Mouse (Mus musculus) limb, embryonic 13.5 days (tissue): Measurements from ENCODE around the gene Clasp1. TPM values are rescaled to one million over a fixed set of nuclear protein-coding genes. Genes with fewer than 3 reads are reported as not detected.
A peak's percentile ranks its signal among the peaks of the same experiment; 100 is the strongest.
"Not testable (repeated sequence)": the region's sequence is repeated elsewhere in the genome, so short reads cannot be mapped to it uniquely, and the experiment has no call there.

Experiments used
- ATAC-seq: fragments of 200-750 bp; cut with Nextera tagmentation; 2 replicates; pipeline ENCODE4 v1.8.0; 2017; ENCODE audit warnings: low read depth, moderate number of reproducible peaks, moderate TSS enrichment; ENCODE audit not compliant: low FRiP score
- H3K27ac ChIP-seq: fragments of 300-500 bp; sonication (generic); 2 replicates; pipeline ENCODE4 v1.5.1; 2015; ENCODE audit warnings: inconsistent platforms, mild to moderate bottlenecking, moderate library complexity
- H3K27me3 ChIP-seq: fragments of 300-500 bp; sonication (generic); 2 replicates; pipeline ENCODE4 v1.6.1; 2015; ENCODE audit warnings: mild to moderate bottlenecking, inconsistent platforms
- H3K36me3 ChIP-seq: fragments of 300-500 bp; sonication (generic); 2 replicates; pipeline ENCODE4 v1.6.1; 2015; ENCODE audit warnings: inconsistent platforms, mild to moderate bottlenecking, moderate library complexity
- H3K4me1 ChIP-seq: fragments of 300-500 bp; sonication (generic); 2 replicates; pipeline ENCODE4 v1.6.1; 2015; ENCODE audit warnings: inconsistent platforms
- H3K4me2 ChIP-seq: fragments of 300-500 bp; sonication (generic); replicated peaks from 2 replicates; pipeline ENCODE4 v1.6.1; 2015; ENCODE audit warnings: inconsistent platforms, mild to moderate bottlenecking, moderate library complexity
- H3K4me3 ChIP-seq: fragments of 300-500 bp; sonication (generic); 2 replicates; pipeline ENCODE4 v1.5.1; 2015; ENCODE audit warnings: moderate library complexity, mild to moderate bottlenecking, inconsistent platforms
- H3K9ac ChIP-seq: fragments of 300-500 bp; sonication (generic); 2 replicates; pipeline ENCODE4 v1.6.1; 2015; ENCODE audit warnings: mild to moderate bottlenecking, inconsistent platforms
- H3K9me3 ChIP-seq: fragments of 300-500 bp; sonication (generic); 2 replicates; pipeline ENCODE4 v1.6.1; 2016; ENCODE audit warnings: inconsistent platforms
- WGBS: fragments of 180-500 bp; shearing (Covaris S2); methylation state at CpG from one replicate; pipeline ENCODE4 v1.1.7; 2015; 5-methylcytosine and 5-hydroxymethylcytosine counted together
- polyA plus RNA-seq: library from polyadenylated mRNA; unstranded; fragments of >200 nt; fragmentation: Nextera tagmentation; extraction: Ambion mirVana; gene quantifications from 2 replicates; pipeline ENCODE4 v1.2.1, GENCODE M21; 2015

Clasp1 gene
- polyA plus RNA-seq, 1 experiment from 2014 or later, result 66.3 TPM

DNA sequence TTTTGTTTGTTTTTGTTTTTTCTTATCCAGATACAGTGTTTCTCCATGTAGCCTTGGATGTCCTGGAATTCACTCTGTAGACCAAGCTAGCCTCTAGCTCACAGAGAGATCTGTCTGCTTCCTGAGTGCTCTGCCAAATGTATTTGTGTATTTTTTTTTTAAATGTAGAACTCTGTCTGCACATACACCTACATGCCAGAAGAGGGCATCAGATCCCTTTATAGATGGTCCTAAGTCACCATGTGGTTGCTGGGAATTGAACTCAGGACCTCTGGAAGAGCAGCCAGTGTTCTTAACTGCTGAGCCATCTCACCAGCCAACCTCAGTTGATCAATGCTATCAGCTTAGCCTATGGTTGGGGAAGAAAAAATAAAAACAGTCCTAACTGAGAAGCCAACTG is 175.7 kb downstream of the Clasp1 start:
- Histone ChIP-seq H3K4me3 (no peak overlapping the region), H3K27me3 (no peaks in the 10 kb centered on the region), H3K27ac (no peak overlapping the region), H3K4me1 (no peaks in the 10 kb centered on the region), H3K36me3 (peaks cover 92% of the 10 kb centered on the region), H3K9ac (no peak overlapping the region), H3K4me2 (no peak overlapping the region), H3K9me3 (no peaks in the 10 kb centered on the region)
- ATAC-seq, result no peak

DNA sequence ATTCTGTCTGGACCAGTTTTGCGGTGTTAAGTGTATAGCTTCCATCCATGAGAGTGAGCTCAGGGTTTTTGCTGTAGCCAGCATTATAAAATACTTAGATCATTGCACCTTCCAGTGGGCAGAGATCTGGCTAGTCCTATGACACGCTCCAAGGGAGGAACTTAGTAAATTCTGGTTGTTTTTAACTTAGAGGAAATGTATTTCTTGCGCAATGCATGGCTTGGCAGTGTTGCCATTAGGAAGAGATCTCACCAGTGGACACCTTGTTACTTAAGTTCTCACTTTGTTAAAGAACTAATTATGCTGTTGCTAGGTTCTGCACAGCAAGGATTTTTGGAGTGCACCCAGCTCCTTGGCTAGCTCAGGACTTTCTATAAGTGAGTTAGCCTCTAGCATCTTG is 178.8 kb downstream of the Clasp1 start:
- WGBS, result 96% methylated on average over 3 of the region's 3 CpGs
- Histone ChIP-seq H3K4me2 (no peak overlapping the region), H3K4me3 (no peak overlapping the region), H3K27me3 (no peaks in the 10 kb centered on the region), H3K36me3 (peaks cover 93% of the 10 kb centered on the region), H3K4me1 (no peaks in the 10 kb centered on the region), H3K9me3 (no peaks in the 10 kb centered on the region), H3K9ac (no peak overlapping the region), H3K27ac (no peak overlapping the region)
- ATAC-seq, result no peak

DNA sequence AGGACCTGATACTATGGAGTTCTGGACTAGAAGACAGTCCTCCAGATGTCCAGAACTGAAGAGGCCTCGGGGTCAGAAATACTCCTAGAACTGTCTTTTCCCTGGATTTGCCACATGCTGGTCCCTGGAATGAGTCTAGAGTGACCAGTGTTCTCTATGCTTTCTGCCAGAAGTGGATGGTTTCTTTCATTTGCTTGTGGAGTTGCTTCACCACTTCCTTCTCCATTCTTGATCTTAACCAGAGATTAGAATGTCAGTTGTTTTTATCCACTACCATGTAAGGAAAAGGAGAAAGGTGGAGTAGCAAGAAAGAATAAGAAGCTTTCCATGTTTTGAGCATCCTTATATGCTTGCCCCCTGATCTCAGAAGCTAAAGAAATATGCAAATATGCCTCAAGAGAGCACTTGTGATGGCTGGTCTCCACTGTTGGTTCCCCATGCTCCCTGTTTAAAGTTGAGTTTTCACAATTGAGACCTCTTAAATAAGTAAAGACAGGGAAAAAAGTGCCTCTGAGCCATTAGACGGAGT is 191.4 kb downstream of the Clasp1 start:
- Histone ChIP-seq H3K27ac (no peak overlapping the region), H3K4me1 (no peaks in the 10 kb centered on the region), H3K36me3 (peaks cover 61% of the 10 kb centered on the region), H3K4me2 (no peak overlapping the region), H3K27me3 (no peaks in the 10 kb centered on the region), H3K9ac (no peak overlapping the region), H3K9me3 (no peaks in the 10 kb centered on the region), H3K4me3 (no peak overlapping the region)
- WGBS, result 94% methylated on average over 2 of the region's 2 CpGs
- no peak for ATAC-seq

DNA sequence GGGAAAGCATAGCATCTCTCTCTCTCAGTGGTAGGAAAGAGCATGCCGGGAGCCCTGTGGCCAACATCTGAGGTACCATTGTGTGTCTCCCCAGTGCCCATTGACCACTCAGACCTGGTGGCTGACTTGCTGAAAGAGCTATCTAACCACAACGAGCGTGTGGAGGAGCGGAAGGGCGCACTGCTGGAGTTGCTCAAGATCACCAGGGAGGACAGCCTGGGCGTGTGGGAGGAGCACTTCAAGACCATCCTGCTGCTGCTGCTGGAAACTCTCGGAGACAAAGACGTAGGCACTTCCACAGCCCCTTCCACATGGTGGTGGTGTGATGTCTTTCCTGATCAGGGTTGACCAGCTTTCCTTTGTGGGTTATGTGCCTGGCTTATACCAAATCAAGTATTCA is 192.3 kb downstream of the Clasp1 start:
- H3K9ac ChIP-seq, result no peak overlapping the region
- no peaks in the 10 kb centered on the region for H3K4me1 ChIP-seq
- no peak overlapping the region for H3K4me3 ChIP-seq
- H3K27ac ChIP-seq, result no peak overlapping the region
- 95% methylated on average over 8 of the region's 8 CpGs for WGBS
- H3K27me3 ChIP-seq, result no peaks in the 10 kb centered on the region
- H3K9me3 ChIP-seq, result no peaks in the 10 kb centered on the region
- peaks cover 53% of the 10 kb centered on the region for H3K36me3 ChIP-seq
- no peak overlapping the region for H3K4me2 ChIP-seq
- no peak for ATAC-seq

DNA sequence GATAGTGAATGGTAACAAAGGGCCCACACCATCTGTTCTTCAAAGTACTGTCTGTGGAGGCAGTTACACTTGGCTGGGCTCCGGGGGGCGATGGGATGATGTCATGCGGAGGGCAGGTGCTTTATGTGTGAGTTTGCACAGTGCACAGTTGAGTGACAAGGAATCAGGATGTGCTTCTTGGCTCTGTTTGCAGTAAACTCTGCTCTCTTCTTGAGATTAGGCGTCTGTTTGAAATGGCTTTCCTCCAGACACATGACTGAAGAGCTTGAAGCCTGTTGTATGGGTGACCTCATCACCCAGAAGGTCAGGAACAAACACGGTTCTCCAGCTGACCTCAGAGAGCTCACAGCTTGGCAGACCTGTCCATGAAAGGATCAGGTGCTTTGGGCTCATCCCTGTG is 200.9 kb downstream of the Clasp1 start:
- H3K27me3 ChIP-seq, result no peaks in the 10 kb centered on the region
- H3K9me3 ChIP-seq, result no peaks in the 10 kb centered on the region
- WGBS, result 91% methylated on average over 5 of the region's 5 CpGs
- ATAC-seq, result peak; percentile 36; the same call in 1 of the 2 replicates
- no peak overlapping the region for H3K27ac ChIP-seq
- H3K36me3 ChIP-seq, result peaks cover 54% of the 10 kb centered on the region
- no peaks in the 10 kb centered on the region for H3K4me1 ChIP-seq
- no peak overlapping the region for H3K4me2 ChIP-seq
- no peak overlapping the region for H3K9ac ChIP-seq
- H3K4me3 ChIP-seq, result no peak overlapping the region

DNA sequence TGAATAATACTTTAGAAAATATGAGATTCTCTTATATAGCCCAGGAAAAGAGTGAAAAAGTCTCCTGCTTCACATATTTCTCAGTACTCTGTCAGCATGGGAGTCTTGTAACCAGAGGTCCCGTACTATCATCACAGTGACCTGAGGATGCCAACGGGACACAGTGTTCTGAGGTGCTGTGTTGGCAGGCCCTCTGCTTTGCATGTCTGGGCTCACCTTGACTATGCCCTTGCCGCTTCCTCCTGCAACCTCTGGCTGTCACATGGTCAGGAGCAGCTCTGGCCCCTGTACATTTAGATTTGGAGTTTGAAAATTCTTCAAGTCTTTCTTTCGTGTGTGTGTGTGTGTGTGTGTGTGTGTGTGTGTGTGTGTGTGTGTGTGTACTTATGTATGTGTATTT is 204.1 kb downstream of the Clasp1 start:
- Histone ChIP-seq H3K4me3 (no peak overlapping the region), H3K36me3 (peaks cover 82% of the 10 kb centered on the region), H3K27me3 (no peaks in the 10 kb centered on the region), H3K4me2 (no peak overlapping the region), H3K27ac (no peak overlapping the region), H3K9ac (no peak overlapping the region), H3K4me1 (no peaks in the 10 kb centered on the region), H3K9me3 (no peaks in the 10 kb centered on the region)
- 97% methylated on average over 4 of the region's 4 CpGs for WGBS
- no peak for ATAC-seq

DNA sequence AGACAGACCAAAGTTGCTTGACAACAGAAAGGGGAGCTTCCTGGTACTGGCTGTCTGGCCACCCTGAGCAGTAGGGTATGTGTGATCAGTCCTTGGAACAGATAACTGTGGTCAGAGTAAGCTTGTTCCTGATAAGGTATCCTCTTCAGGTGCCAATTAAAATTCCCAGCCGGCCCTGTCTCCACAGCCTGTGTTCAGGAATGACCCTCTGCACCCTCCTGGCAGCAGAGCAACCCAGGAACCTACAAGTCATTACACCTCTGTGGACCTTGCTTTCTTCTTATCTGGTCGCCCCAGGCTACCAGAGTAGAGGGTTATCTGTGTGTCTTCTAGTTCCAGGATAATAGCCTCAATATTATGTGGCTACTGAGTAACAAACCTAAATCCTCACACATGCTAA is 206.5 kb downstream of the Clasp1 start:
- no peak for ATAC-seq
- H3K9ac ChIP-seq, result no peak overlapping the region
- peaks cover 92% of the 10 kb centered on the region for H3K36me3 ChIP-seq
- no peaks in the 10 kb centered on the region for H3K4me1 ChIP-seq
- H3K4me2 ChIP-seq, result no peak overlapping the region
- WGBS, result 74% methylated on average over 2 of the region's 2 CpGs
- no peak overlapping the region for H3K27ac ChIP-seq
- no peak overlapping the region for H3K4me3 ChIP-seq
- H3K27me3 ChIP-seq, result no peaks in the 10 kb centered on the region
- H3K9me3 ChIP-seq, result no peaks in the 10 kb centered on the region

DNA sequence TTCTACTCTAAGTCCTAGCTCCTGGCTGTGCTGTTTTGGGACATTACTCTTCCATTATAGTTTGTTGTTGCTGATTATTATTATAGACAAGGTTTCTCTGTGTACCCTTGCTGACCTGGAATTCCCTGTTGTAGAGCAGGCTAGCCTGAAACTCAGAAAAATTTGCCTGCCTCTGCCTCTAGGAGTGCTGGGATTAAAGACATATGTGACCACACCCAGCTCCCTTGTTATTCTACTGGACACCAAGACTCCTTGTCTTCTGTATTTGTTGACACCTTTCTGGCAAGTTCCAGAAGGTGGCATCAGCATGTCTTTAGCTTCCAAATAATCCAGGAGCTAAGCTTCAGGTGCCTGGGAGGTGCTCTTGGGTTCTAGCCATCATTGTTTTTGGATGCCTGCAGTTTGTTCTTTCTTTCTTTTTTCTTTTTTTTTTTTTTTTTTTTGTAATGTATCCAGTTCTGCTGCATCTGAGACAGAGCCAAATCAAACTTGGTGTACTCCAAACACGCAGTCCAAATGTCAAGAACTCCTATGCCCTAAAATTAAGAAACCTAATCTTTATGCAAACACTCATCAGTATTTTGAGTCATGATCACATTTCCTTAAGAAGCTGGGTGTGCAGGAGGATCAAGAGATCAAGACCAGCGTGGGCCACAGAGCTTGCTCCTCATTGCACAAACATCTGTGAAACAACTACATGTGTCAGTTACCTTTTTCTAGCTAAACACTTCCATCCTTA is 208.8 kb downstream of the Clasp1 start:
- no peak overlapping the region for H3K9ac ChIP-seq
- H3K36me3 ChIP-seq, result peaks cover 95% of the 10 kb centered on the region
- no peak overlapping the region for H3K4me3 ChIP-seq
- H3K4me1 ChIP-seq, result no peaks in the 10 kb centered on the region
- H3K27me3 ChIP-seq, result no peaks in the 10 kb centered on the region
- H3K27ac ChIP-seq, result no peak overlapping the region
- 90% methylated on average over 2 of the region's 2 CpGs for WGBS
- no peak overlapping the region for H3K4me2 ChIP-seq
- ATAC-seq, result no peak
- H3K9me3 ChIP-seq, result no peaks in the 10 kb centered on the region

DNA sequence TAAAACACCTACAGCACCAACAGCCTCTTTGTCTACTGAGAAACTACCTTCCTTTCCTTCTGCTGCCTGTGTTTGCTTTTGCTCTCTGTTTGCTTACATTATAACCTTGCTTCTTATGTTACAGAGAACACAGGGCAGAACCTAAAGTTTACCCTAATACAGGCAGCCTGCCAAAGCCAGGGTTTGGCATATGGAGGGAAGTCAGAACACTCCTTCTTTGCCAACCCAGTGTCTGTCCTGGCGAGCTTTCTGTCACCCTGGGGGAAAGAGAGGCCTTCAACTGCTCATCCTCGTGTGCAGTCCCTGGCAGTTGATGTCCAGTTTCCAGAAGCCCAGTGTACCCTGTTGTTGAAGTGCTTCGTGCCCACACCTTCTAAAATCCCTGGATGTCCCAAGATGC is 209.5 kb downstream of the Clasp1 start:
- H3K36me3 ChIP-seq, result peaks cover 96% of the 10 kb centered on the region
- no peak overlapping the region for H3K9ac ChIP-seq
- no peaks in the 10 kb centered on the region for H3K9me3 ChIP-seq
- 82% methylated on average over 3 of the region's 3 CpGs for WGBS
- no peaks in the 10 kb centered on the region for H3K4me1 ChIP-seq
- no peak overlapping the region for H3K4me2 ChIP-seq
- H3K27ac ChIP-seq, result no peak overlapping the region
- ATAC-seq, result no peak
- H3K4me3 ChIP-seq, result no peak overlapping the region
- no peaks in the 10 kb centered on the region for H3K27me3 ChIP-seq

DNA sequence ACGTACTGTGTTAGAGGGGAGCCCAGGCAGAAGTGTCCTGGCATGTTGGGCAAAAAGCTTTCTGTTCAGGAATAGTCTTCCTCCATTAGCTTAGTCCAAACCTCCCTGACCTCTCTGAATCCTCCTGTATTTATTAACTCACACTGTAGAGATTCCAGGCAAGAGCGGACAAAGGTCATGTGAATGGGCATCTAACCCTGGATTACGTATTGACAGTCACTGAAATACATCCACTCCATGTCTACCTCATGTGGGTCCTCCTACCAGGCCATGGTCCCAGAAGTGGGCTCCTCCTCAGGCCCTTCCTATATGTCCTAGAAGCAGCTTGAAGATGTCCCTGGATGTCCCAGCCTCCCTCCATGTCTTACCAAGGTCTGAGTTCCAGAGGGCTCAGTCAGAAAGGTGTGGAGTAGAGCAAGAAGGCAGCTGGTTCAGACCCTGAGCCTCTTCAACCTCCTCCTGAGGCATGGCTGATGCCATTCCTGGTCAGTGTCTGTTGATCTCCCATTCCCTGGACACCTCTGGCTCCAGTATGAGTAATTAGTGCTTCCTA is 224.8 kb downstream of the Clasp1 start:
- H3K27me3 ChIP-seq, result no peaks in the 10 kb centered on the region
- H3K4me1 ChIP-seq, result no peaks in the 10 kb centered on the region
- no peak overlapping the region for H3K4me2 ChIP-seq
- peaks cover 20% of the 10 kb centered on the region for H3K36me3 ChIP-seq
- H3K9me3 ChIP-seq, result no peaks in the 10 kb centered on the region
- no peak for ATAC-seq
- no peak overlapping the region for H3K27ac ChIP-seq
- no peak overlapping the region for H3K4me3 ChIP-seq
- no peak overlapping the region for H3K9ac ChIP-seq
- 89% methylated on average over 3 of the region's 3 CpGs for WGBS

DNA sequence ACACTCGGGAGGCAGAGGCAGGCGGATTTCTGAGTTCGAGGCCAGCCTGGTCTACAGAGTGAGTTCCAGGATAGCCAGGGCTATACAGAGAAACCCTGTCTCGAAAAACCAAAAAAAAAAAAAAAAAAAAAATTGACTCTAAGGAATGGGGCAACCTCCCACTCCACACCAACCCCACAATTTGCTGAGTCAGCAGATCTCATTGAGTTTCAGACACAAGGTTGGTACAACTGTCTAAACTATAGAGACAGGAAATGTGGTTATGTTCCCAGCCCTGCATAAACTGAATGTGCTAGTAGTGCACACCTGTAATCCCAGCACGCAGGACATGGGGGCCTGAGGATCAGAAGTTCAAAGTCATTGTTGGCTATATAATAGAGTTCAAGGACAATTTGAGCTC is 232.2 kb downstream of the Clasp1 start:
- not testable (repeated sequence) for H3K4me1 ChIP-seq, H3K27ac ChIP-seq, H3K9ac ChIP-seq, ATAC-seq, H3K4me3 ChIP-seq, H3K27me3 ChIP-seq, H3K4me2 ChIP-seq, H3K36me3 ChIP-seq, H3K9me3 ChIP-seq
- WGBS, result 86% methylated on average over 5 of the region's 5 CpGs

DNA sequence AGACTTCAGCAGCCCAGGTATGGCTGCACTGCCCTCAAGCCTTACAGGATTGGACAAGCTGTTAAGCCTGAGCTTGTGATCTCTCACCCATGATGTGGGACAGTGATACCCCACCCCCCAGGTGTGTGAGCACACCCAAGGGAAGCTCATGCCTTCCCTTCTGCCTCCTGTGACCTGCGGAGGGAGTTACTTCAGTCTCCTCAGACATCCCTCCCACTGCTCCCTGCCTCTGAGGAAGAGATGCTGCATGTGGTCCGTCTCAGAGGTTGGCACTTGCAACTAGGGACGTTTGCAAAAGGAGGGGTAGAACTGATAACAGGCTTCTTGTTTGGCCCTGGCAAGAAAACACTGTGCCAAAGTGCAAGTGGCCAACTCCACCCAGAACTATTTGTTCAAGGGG is 234.0 kb downstream of the Clasp1 start:
- WGBS, result 61% methylated on average over 3 of the region's 3 CpGs
- Histone ChIP-seq H3K9me3 (no peaks in the 10 kb centered on the region), H3K4me2 (no peak overlapping the region), H3K4me1 (peaks cover 6% of the 10 kb centered on the region), H3K27ac (no peak overlapping the region), H3K27me3 (peaks cover 27% of the 10 kb centered on the region), H3K4me3 (no peak overlapping the region), H3K36me3 (no peaks in the 10 kb centered on the region), H3K9ac (no peak overlapping the region)
- ATAC-seq, result no peak

DNA sequence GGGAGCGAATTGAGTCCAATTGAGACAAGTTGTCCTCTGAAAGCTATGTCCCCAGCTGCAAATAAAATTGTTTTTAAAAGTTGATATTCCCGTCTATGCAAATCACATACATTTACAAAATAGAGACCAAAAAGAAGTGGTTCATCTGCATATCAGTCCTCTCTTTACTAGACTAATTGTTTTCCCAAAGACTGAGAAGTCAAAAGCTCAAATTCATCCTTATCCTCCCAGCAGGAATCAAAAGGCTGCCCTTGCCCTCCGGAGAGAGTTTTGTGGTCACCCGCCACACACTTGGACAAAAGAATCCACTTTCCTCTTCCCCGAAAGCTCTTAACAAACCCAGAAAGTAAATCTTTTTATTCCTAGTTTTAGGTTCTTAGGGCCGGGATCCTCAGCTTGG is 236.6 kb downstream of the Clasp1 start:
- WGBS, result 38% methylated on average over 6 of the region's 6 CpGs
- Histone ChIP-seq H3K9me3 (no peaks in the 10 kb centered on the region), H3K27ac (no peak overlapping the region), H3K9ac (no peak overlapping the region), H3K36me3 (no peaks in the 10 kb centered on the region), H3K4me3 (no peak overlapping the region), H3K4me1 (peaks cover 14% of the 10 kb centered on the region), H3K4me2 (no peak overlapping the region), H3K27me3 (peaks cover 37% of the 10 kb centered on the region)
- no peak for ATAC-seq
